Mouse (Mus musculus) T-cell, adult 2 months (primary cell): ENCODE results near the gene Slc33a1.

Source experiments
- DNase-seq: peaks from one replicate; pipeline ENCODE4 v3.0.0; 2022; ENCODE audit warnings: low spot score

The Slc33a1 gene

GRCm38 (mm10) chr3:63964100-63964921 is at the start of gene Slc33a1:
Gene Slc33a1 (minus strand): TSS chr3:63964768.
- peak; percentile 98 for DNase-seq

DNA sequence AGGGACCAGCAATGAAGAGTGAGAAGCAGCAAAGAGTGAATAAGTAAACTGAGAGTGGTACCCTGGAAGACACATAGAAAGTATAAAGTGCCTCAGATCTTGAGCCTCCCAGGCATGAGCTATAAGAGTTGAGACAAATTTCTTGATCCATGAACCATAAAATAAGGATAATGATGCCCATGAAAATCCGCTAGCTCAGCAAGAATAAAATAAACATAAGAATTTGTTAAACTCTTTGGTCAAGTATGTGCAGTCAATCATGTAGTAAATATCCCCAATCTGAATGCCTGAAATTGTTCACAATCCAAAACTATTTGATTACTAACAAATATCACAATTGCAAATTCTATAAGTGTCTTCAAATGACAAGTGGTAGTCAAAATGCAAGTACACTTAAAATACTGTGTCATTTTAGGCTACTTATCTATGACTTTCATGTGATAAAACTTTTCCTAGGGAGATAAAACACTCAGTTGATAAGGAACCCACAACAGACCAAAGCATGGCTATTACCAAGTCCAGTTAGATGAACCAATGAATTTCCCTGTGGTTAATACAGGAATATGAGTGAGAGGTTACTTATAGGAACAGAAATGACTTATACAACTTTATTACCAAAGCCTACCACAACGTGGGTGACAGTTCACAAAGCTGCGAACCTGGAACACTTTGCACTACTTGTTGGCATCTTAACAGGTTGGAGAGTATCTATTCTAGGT is 24.3 kb upstream of the Slc33a1 start:
- DNase-seq: no peak

DNA sequence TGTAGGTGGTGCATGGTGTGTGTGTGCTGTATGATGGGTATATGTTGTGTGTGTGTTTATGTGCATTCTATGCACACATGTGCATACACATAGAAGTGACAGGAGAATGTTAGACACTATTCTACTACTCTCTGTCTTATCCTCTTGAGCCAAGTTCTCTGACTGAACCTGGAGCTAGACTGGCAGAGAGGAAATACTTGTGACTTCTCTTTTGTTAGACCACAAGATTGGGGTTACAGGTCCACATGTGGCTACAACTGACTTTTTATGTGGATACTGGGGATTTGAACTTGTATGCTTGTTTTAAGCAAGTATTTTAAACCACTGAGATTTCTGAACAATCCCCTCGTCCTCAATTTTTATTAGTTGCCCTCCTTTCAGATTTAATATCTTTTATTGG is 22.1 kb upstream of the Slc33a1 start:
- no peak for DNase-seq

- no peak for DNase-seq
These were observed 13.3 kb upstream of the Slc33a1 start for GRCm38 (mm10) chr3:63977895-63978294.

- DNase-seq: peak; percentile 95
These were observed 11.7 kb upstream of the Slc33a1 start, which contains the start of gene Gmps for GRCm38 (mm10) chr3:63975955-63976908. Gene Gmps (plus strand): TSS chr3:63976106.

- DNase-seq: no peak
These were observed 1.4 kb upstream of the Slc33a1 start for GRCm38 (mm10) chr3:63965929-63966328.

DNA sequence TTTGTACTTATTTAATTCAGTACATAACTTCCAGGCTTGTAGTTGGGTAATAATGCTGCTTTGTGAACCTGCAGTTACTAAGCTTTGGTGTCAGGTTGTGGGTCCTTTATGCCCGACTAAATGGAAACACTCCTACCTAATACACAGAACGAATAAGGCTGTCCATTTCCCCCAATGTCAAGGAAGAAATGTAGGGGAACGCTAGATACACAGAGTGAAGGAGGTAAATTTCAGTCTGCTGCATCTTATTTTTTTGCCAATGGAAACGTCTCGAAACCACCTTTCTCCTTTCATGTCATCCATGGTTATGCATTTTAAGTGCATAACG is 318 bp upstream of the Slc33a1 start:
- DNase-seq: no peak

DNA sequence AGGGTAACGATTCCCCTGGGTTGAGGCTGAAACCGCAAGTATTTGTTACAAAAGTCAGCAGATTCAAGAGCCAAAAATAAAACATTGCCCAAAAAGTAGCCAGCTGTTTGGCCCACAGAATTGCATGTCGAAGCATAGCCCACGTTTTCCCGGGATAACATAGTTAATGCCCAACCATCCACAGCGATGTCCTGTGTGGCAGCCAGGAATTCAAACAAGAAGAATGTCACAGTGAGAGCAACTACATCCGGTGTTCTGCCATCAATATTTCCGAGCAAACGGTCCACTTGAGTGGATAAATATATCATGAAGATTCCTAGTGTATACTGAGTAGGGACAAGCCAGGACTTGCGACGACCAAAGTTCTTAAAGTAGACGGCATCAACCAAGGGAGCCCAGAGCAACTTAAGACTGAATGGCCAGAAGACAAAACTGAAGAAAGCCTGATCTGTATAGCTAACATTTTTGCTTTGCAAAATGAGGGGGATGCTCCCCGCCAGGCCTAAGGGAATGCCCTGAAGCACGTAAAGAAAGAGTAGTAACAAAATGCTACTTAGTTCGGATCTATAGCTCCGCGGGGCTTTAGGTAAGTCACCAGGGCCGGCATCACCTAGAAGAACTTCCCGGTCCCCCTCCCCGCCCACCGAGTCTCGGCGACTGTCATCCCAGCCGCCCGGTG is 1.0 kb downstream of the Slc33a1 start:
- DNase-seq: peak; percentile 4

DNA sequence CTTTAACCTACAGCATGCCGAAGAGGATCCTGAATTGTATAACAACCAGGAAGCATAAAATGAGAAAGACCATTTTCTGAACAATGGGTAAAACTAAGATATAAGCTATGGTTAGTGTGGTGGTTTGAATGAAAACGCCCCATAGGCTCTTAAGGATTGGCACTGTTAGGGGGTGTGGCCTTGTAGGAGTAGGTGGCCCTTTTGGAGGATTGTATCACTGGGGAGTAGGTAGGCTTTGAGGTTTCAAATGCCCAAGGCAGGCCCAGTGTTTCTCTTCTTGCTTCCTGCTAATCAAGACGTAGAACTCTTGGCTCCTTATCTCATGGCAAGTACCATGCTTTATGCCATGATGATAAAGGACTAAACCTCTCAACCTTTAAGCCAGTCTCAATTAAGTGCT is 14.7 kb downstream of the Slc33a1 start:
- no peak for DNase-seq

GRCm38 (mm10) chr3:63941204-63941850 is 23.2 kb downstream of the Slc33a1 start:
- DNase-seq: no peak

- DNase-seq: no peak
These were observed 25.6 kb downstream of the Slc33a1 start for GRCm38 (mm10) chr3:63938928-63939327.

- DNase-seq: peak; percentile 80
These were observed 35.4 kb downstream of the Slc33a1 start, which contains the start of gene E130311K13Rik for GRCm38 (mm10) chr3:63928878-63929859. Gene E130311K13Rik (minus strand): TSS chr3:63929472.

DNA sequence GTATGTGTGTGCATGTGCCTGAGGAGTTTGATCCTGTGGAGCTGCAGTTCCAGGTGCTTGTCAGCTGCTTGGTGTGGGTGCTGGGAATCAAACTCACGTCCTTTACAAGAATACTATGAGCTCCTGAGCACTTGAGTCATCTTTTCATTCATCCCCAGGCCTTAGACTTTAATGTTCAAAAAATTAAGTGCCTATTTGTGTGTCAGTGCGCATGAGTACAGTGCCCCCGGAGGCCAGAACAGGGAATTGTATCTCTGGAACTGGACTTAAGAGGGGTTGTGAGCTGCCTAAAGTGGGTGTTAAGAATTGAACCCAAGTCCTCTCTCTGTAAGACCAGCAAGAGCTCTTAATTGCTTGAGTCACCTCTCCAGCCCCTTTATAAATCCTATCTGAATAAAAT is 44.9 kb downstream of the Slc33a1 start:
- DNase-seq: peak; percentile 28

DNA sequence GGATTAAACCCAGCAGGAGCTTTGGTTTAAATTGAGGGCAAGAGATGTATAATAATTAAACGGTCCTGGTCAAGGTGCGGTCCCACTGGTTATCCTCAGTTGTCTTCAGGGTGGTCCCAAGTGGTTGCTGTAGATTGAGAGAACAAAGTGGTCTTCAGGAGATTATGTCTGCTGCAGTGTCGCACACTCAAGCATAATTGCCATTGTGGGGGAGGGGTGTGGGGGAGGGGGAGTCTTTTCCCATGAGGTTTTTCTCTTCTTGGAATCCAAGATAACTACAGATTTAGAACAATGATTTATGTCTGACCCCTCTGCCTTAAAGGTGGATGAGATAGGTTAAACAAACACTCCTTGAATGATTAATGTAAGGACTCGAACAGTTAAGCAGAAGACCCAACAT is 54.3 kb downstream of the Slc33a1 start:
- no peak for DNase-seq

- DNase-seq: no peak
These were observed 59.3 kb downstream of the Slc33a1 start for GRCm38 (mm10) chr3:63905241-63905640.

- DNase-seq: no peak
These were observed 60.4 kb downstream of the Slc33a1 start for GRCm38 (mm10) chr3:63904157-63904556.

DNA sequence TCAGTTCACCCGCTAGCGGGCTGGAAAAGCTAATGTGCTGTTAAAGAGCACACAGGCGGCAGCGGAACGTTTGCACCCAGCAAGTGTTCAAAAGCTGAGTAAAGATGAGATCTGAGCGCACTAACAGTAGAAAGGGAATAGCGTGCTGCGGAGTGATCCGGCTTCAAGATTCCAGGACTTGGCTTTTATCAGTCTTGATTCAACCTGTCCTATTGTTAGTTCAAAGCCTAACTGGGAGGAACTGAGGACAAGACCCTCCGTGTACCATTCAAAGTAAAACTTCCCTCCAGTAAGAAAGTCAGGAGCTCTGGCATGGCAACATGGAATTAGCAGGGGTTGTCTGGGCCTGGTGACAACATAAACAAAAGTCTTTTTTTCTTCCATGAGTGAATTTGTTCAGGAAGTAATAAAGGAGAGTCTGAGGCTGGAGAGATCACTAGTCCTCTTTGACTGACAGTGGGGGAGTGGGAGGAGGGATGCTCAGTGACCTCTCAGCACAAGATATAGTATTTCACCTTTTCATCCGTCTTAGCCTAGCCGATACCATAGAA is 64.5 kb downstream of the Slc33a1 start:
- DNase-seq: no peak

DNA sequence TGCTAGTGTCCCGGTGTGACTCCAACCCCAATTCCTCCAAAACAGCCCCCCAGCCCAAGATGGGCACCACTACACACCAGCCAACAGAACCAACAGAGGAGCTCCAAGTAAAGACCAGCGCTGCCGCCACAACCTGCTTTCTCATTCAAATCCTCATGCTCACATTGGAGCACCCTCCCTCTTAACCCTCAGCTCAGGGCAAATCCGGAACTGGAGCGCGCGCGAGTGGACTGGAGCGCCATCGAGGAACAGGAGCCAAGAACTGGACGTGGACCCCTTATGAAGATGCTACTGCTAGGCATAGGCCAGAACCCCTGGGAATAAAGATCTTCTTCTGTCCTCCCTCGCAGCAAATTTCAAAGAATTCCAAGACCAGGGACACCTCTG is 65.3 kb downstream of the Slc33a1 start, which contains the start of gene Plch1:
Gene Plch1 (minus strand): TSS at position 164 of the 387 bp plus-strand sequence.
- peak; percentile 20 for DNase-seq

- peak; percentile 51 for DNase-seq
These were observed 65.8 kb downstream of the Slc33a1 start for GRCm38 (mm10) chr3:63898581-63899308.
